11 mouse cellular contexts compared by ENCODE assay signal in genomic region chr2:157801505-157802357, GRCm38 (mm10).
DNase-seq lines count a peak whose midpoint lies in the region; ATAC-seq and TF ChIP-seq lines count a peak whose summit lies in the region.
"Had no signal": no experiment of that assay in that cellular context is flagged by ENCODE, and none has a peak within 500 bp of the region (broad histone marks: within the 10 kb centered on the region; RNA-seq: fewer than 3 reads in every experiment).

No protein-coding gene starts in this region.

- no peak for DNase-seq in layer of hippocampus, adult 2 months (ENCODE audit: low spot score in 2 of 2)
- DNase-seq in layer of hippocampus, adult 8-10 months (ENCODE audit: low spot score in 2 of 2): no peak
- DNase-seq in limb, embryonic 10.5 days (ENCODE audit: low spot score): no peak
- DNase-seq in ovary, postnatal 36 days (ENCODE audit: low spot score): no peak
- DNase-seq in cerebellum, postnatal 4 days (ENCODE audit: low spot score in 2 of 2): no peak
- no peak for DNase-seq in ovary, postnatal 10 days (ENCODE audit: low spot score)
- DNase-seq: liver, embryonic 13.5 days; thymus, postnatal 14 days had no signal

- ATAC-seq in forebrain, embryonic 13.5 days: peak; percentile 36; the same call in 1 of the 2 replicates
- peak; percentile 41 for ATAC-seq in neural tube, embryonic 14.5 days (ENCODE audit: low read depth)
- ATAC-seq: activated CD4-positive, CD25-positive, alpha-beta regulatory T cell, adult 4 months had no signal

- H3K27ac ChIP-seq in layer of hippocampus, adult 2 months: peak overlapping the region; percentile 28; the same call in 1 of the 2 replicates
- peak overlapping the region; percentile 94 for H3K27ac ChIP-seq in forebrain, embryonic 13.5 days
- peak overlapping the region; percentile 85 for H3K27ac ChIP-seq in limb, embryonic 10.5 days
- H3K27ac ChIP-seq in neural tube, embryonic 14.5 days (ENCODE audit: low read depth, low read length): peak overlapping the region; percentile 95
- H3K27ac ChIP-seq: liver, embryonic 13.5 days had no signal

- peaks cover 48% of the 10 kb centered on the region for H3K4me1 ChIP-seq in forebrain, embryonic 13.5 days
- peaks cover 59% of the 10 kb centered on the region for H3K4me1 ChIP-seq in limb, embryonic 10.5 days
- peaks cover 35% of the 10 kb centered on the region for H3K4me1 ChIP-seq in neural tube, embryonic 14.5 days (ENCODE audit: control insufficient read depth, insufficient read depth, low read length)

- H3K4me2 ChIP-seq in forebrain, embryonic 13.5 days: peak overlapping the region; percentile 42
- H3K4me2 ChIP-seq in neural tube, embryonic 14.5 days (ENCODE audit: low read depth, low read length): peak overlapping the region; percentile 19; the same call in 1 of the 2 replicates
- H3K4me2 ChIP-seq: liver, embryonic 13.5 days had no signal

- WGBS in forebrain, embryonic 13.5 days: 23% methylated on average over 8 of the region's 8 CpGs
- 30% methylated on average over 8 of the region's 8 CpGs for WGBS in limb, embryonic 10.5 days
- 6% methylated on average over 8 of the region's 8 CpGs for WGBS in neural tube, embryonic 14.5 days

- no peak overlapping the region for H3K4me3 ChIP-seq in layer of hippocampus, adult 2 months
- no peak overlapping the region for H3K4me3 ChIP-seq in forebrain, embryonic 13.5 days
- H3K4me3 ChIP-seq in limb, embryonic 10.5 days: peak overlapping the region; percentile 29
- H3K4me3 ChIP-seq in neural tube, embryonic 14.5 days (ENCODE audit: low read depth, low read length): no peak overlapping the region
- H3K4me3 ChIP-seq: liver, embryonic 13.5 days had no signal

- peaks cover 6% of the 10 kb centered on the region; the same call in 1 of the 2 replicates for H3K36me3 ChIP-seq in forebrain, embryonic 13.5 days (ENCODE audit: poor library complexity, severe bottlenecking)
- H3K36me3 ChIP-seq in limb, embryonic 10.5 days: peaks cover 10% of the 10 kb centered on the region
- no peaks in the 10 kb centered on the region for H3K36me3 ChIP-seq in neural tube, embryonic 14.5 days (ENCODE audit: control insufficient read depth, insufficient read depth, low read length)

- TF ChIP-seq CTCF in layer of hippocampus, adult 2 months (conservative IDR thresholded peaks at IDR 0.05): 0 out of 2 replicates have a peak, but pooled peaks have one; percentile 19

- H3K27me3 ChIP-seq in forebrain, embryonic 13.5 days: no peaks in the 10 kb centered on the region
- no peaks in the 10 kb centered on the region for H3K27me3 ChIP-seq in limb, embryonic 10.5 days (ENCODE audit: low read depth, poor library complexity, severe bottlenecking)
- no peaks in the 10 kb centered on the region for H3K27me3 ChIP-seq in neural tube, embryonic 14.5 days (ENCODE audit: control insufficient read depth, insufficient read depth, low read length)
- H3K27me3 ChIP-seq: liver, embryonic 13.5 days had no signal

- peak overlapping the region; percentile 51 for H3K9ac ChIP-seq in forebrain, embryonic 13.5 days
- peak overlapping the region; percentile 53 for H3K9ac ChIP-seq in neural tube, embryonic 14.5 days (replicated peaks; ENCODE audit: low read depth, low read length)
- H3K9ac ChIP-seq: liver, embryonic 13.5 days had no signal

- H3K9me3 ChIP-seq in forebrain, embryonic 13.5 days (replicated peaks): no peaks in the 10 kb centered on the region
- H3K9me3 ChIP-seq in limb, embryonic 10.5 days (replicated peaks): no peaks in the 10 kb centered on the region
- no peaks in the 10 kb centered on the region for H3K9me3 ChIP-seq in neural tube, embryonic 14.5 days (ENCODE audit: control insufficient read depth, low read length)
- H3K9me3 ChIP-seq: liver, embryonic 13.5 days had no signal

Comparison
In these comparisons a context has a peak if more than half of its experiments do, and no peak if none do; other contexts are left out.
1. H3K27ac ChIP-seq: peak in every context shown above with its lines; median percentile 95 in neural tube, embryonic 14.5 days; 94 in forebrain, embryonic 13.5 days; 85 in limb, embryonic 10.5 days; 28 in layer of hippocampus, adult 2 months.